Mouse (Mus musculus): ENCODE measurements around the gene Mtnr1a. TPM values are rescaled to one million over a fixed set of nuclear protein-coding genes. Genes with fewer than 3 reads are reported as not detected.

Gene Mtnr1a
- 0.19 and 0.27 TPM in 2 replicates for polyA plus RNA-seq (2016; fragmentation: Nextera tagmentation; extraction: Ambion mirVana)

DNA sequence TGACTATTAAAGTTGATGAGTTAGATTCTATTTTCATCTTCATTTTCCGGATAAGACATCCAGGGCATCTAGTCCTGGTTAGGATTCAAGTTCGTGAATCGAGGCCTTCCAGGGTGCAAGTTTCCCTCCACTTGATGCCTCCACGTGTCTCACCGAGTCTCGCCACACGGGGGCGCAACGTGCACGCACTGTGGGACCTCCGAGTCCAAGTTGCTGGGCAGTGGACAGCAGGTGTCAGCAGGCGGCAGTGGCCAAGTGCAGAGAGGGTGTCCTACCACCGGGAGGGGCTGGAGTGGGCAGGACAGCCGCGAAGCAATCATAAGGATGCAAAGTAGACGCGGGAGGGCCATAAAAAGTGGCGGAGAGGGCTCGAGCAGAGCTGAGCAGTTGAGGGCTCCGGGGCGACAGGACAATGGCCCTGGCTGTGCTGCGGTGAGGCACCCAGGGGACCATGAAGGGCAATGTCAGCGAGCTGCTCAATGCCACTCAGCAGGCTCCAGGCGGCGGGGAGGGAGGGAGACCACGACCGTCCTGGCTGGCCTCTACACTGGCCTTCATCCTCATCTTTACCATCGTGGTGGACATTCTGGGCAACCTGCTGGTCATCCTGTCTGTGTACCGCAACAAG lies at the start of gene Mtnr1a:
Gene Mtnr1a (plus strand): TSS at position 379 of the 628 bp plus-strand sequence.
- Histone ChIP-seq H3K27me3 (peaks cover 5% of the 10 kb centered on the region; the same call in 1 of the 2 replicates), H3K4me1 (no peaks in the 10 kb centered on the region), H3K9me3 (no peaks in the 10 kb centered on the region), H3K4me3 (peak within 1 kb of the TSS; percentile 9; the same call in 1 of the 2 replicates), H3K4me2 (replicated peaks) (peak within 1 kb of the TSS; percentile 51), H3K27ac (no peak within 1 kb of the TSS), H3K36me3 (no peaks in the 10 kb centered on the region), H3K9ac (no peak within 1 kb of the TSS)
- peak; percentile 83 for ATAC-seq (ENCODE audit: insufficient number of reproducible peaks, insufficient read depth, low FRiP score, low TSS enrichment)
- 7% methylated on average over 29 of the region's 29 CpGs for WGBS

DNA sequence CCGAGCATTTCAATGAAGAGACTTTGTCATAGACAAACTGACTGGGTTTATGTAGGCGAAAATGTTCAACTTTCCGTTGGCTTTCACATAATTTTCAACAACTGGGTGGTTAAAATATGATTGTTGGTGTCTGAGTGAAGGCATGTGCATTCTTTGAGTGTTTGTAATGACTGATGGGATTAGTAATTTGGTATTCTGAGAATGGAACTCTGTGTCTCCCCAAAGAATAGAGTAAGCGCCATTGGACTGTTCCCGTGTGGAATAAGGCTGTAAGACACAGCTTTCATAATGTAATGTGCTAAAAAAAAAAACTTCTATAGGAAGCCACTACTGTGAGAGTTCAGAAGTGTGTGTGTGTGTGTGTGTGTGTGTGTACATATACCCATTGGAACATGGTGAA lies 49.7 kb upstream of the Mtnr1a start:
- no peak overlapping the region for H3K27ac ChIP-seq
- no peaks in the 10 kb centered on the region for H3K4me1 ChIP-seq
- H3K4me3 ChIP-seq = no peak overlapping the region
- no peaks in the 10 kb centered on the region for H3K27me3 ChIP-seq
- no peak overlapping the region for H3K9ac ChIP-seq
- no peak overlapping the region for H3K4me2 ChIP-seq (replicated peaks)
- no peak for ATAC-seq (ENCODE audit: insufficient number of reproducible peaks, insufficient read depth, low FRiP score, low TSS enrichment)
- 74% methylated on average over 5 of the region's 5 CpGs for WGBS
- peaks cover 62% of the 10 kb centered on the region for H3K36me3 ChIP-seq
- no peaks in the 10 kb centered on the region for H3K9me3 ChIP-seq

DNA sequence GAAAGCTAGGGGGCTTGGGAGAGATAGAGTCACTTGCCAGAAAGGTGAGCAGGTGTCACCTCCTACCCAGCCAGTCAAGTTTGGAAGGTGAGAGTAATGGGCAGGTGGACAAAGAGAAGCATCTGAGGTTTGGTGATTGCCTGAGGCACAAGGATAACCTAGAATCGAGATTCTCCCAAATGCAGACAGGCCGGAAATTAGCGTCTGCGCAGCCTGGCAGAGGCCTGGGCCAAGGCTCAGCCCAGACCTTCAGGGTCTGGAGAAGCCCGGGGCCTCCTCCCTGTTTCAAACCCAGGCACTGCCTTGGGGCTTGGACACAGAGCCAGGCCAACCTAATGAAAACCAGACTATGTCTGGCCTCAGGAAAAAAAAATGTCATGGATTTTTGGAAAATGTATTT lies 47.8 kb upstream of the Mtnr1a start:
- Histone ChIP-seq H3K27ac (no peak overlapping the region), H3K4me3 (no peak overlapping the region), H3K9me3 (no peaks in the 10 kb centered on the region), H3K9ac (no peak overlapping the region), H3K36me3 (peaks cover 65% of the 10 kb centered on the region), H3K4me1 (no peaks in the 10 kb centered on the region), H3K27me3 (no peaks in the 10 kb centered on the region), H3K4me2 (replicated peaks) (no peak overlapping the region)
- ATAC-seq (ENCODE audit: insufficient number of reproducible peaks, insufficient read depth, low FRiP score, low TSS enrichment) = no peak
- WGBS = 61% methylated on average over 5 of the region's 5 CpGs

DNA sequence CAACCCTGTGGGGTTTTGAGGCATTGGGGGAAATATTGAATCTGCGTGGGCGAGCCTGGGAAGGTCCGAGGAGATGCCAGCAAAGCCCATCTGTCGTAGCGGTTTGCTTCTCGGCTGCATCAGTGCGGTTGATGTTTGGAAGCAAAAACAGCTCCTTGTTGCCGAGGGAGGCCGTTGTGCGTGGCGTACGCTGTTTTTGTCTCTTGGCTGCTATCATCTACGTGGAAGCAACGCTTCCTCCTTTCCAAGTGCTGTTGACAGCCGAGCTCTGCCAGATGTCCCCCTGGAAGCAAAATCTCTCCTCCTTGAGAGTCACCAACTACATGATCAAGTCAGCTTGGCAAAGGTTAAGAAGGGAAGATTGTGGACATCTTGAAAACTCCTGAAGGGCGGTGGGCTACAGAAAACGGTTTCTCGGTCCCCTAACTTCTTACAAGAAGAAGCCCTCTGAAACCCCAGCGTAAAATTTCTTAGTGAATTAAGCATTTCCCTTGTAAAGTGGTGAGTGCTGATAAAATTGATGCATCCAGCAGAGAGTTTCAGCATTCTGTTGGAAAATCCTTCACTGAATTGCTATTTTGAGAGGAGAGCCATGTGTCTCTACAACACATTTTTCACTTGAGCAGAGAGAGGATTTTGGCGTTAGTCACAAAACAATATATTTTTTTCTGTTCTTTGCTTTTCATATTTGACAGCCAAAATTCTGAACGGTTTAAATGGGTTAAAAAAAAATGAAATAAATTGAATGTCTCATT lies 46.8 kb upstream of the Mtnr1a start:
- 93% methylated on average over 21 of the region's 21 CpGs for WGBS
- no peak for ATAC-seq (ENCODE audit: insufficient number of reproducible peaks, insufficient read depth, low FRiP score, low TSS enrichment)
- H3K27me3 ChIP-seq = no peaks in the 10 kb centered on the region
- no peak overlapping the region for H3K4me2 ChIP-seq (replicated peaks)
- no peak overlapping the region for H3K9ac ChIP-seq
- H3K36me3 ChIP-seq = peaks cover 72% of the 10 kb centered on the region
- no peaks in the 10 kb centered on the region for H3K9me3 ChIP-seq
- no peaks in the 10 kb centered on the region for H3K4me1 ChIP-seq
- H3K4me3 ChIP-seq = no peak overlapping the region
- H3K27ac ChIP-seq = no peak overlapping the region

DNA sequence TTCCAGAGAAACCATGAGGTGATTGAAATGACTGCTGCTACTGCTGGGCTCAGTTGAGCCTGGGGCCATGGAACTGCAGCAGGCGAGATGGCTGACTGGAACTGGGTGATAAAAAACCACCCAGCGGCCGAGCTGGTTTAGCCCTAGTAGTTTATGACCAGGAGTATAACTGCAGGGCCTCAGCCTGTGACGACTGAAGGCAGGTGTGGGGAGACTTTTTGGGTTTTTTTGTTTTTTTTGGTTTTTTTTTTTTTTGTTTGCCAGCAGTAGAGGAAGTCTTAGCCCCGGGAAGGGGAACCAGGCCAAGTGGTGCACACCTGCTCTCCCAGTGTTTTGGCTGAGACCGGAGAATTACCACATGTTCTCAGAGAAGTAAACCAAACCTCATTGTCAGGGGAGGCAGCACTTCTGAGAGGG lies 40.8 kb upstream of the Mtnr1a start:
- Histone ChIP-seq H3K27ac (no peak overlapping the region), H3K4me2 (replicated peaks) (no peak overlapping the region), H3K4me1 (no peaks in the 10 kb centered on the region), H3K27me3 (no peaks in the 10 kb centered on the region), H3K9ac (no peak overlapping the region), H3K4me3 (no peak overlapping the region), H3K36me3 (peaks cover 83% of the 10 kb centered on the region), H3K9me3 (no peaks in the 10 kb centered on the region)
- no peak for ATAC-seq (ENCODE audit: insufficient number of reproducible peaks, insufficient read depth, low FRiP score, low TSS enrichment)
- WGBS = 75% methylated on average over 6 of the region's 6 CpGs

DNA sequence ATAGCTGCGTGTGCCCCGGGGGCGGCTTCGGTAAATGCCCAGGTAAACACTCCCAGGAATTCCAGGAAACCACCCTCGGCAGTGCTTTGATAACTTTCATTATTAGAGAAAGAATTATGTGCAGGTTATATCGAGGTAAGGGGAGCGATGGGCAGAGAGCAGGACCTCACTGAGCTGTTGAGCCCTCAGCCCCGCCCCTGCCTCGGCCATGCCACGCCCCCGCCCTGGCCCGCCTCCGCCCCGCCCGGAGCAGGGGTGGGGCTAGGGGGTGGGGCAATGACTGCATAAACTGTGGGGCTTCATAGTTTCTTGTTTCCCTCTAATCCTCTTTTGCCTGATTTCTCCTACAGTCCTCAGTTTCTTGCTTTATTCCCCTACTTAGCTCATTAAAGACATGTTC lies 30.6 kb upstream of the Mtnr1a start:
- H3K27me3 ChIP-seq = no peaks in the 10 kb centered on the region
- ATAC-seq (ENCODE audit: insufficient number of reproducible peaks, insufficient read depth, low FRiP score, low TSS enrichment) = no peak
- peaks cover 91% of the 10 kb centered on the region for H3K36me3 ChIP-seq
- no peak overlapping the region for H3K9ac ChIP-seq
- WGBS = 73% methylated on average over 15 of the region's 15 CpGs
- H3K4me2 ChIP-seq (replicated peaks) = no peak overlapping the region
- H3K4me1 ChIP-seq = no peaks in the 10 kb centered on the region
- H3K9me3 ChIP-seq = no peaks in the 10 kb centered on the region
- no peak overlapping the region for H3K4me3 ChIP-seq
- H3K27ac ChIP-seq = no peak overlapping the region

DNA sequence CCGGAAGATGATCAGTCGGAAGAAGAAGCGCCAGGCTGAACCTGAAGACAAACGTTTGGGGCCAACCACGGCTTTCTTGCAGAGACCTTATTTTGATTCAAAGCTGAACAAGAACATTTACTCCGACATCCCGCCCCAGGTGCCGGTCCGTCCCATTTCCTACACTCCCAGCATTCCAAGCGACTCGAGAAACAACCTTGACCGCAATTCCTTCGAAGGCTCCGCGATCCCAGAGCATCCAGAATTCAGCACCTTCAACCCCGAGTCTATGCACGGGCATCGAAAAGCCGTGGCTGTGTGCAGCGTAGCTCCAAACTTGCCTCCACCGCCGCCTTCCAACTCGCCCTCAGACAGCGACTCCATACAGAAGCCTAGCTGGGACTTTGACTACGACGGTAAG lies 24.8 kb upstream of the Mtnr1a start:
- no peak overlapping the region for H3K9ac ChIP-seq
- peaks cover 78% of the 10 kb centered on the region for H3K36me3 ChIP-seq
- no peak overlapping the region for H3K4me3 ChIP-seq
- no peaks in the 10 kb centered on the region for H3K4me1 ChIP-seq
- H3K27ac ChIP-seq = no peak overlapping the region
- H3K4me2 ChIP-seq (replicated peaks) = no peak overlapping the region
- WGBS = 96% methylated on average over 26 of the region's 26 CpGs
- ATAC-seq (ENCODE audit: insufficient number of reproducible peaks, insufficient read depth, low FRiP score, low TSS enrichment) = no peak
- H3K27me3 ChIP-seq = no peaks in the 10 kb centered on the region
- no peaks in the 10 kb centered on the region for H3K9me3 ChIP-seq

DNA sequence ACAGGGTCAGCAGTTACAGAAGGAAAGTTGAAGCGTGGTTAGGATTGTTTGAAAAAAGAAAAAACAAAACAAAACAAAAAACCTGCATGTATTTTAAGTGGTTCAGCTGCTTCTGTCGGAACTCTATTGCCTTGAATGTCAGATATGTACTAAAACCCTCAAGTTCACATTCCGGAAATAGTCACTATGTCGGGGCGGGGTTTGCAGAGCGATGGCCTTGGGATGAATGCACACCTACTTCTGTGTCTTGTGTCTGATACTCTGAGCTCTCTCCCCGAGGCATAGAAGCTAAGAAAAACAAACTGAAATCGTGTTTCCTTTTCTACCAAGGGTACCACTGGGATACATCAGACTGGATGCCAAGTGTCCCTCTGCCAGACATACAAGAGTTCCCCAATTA lies 18.5 kb upstream of the Mtnr1a start:
- Histone ChIP-seq H3K9ac (no peak overlapping the region), H3K36me3 (peaks cover 63% of the 10 kb centered on the region), H3K4me2 (replicated peaks) (no peak overlapping the region), H3K4me3 (no peak overlapping the region), H3K9me3 (no peaks in the 10 kb centered on the region), H3K4me1 (no peaks in the 10 kb centered on the region), H3K27ac (no peak overlapping the region), H3K27me3 (no peaks in the 10 kb centered on the region)
- ATAC-seq (ENCODE audit: insufficient number of reproducible peaks, insufficient read depth, low FRiP score, low TSS enrichment) = no peak
- WGBS = 87% methylated on average over 8 of the region's 8 CpGs

DNA sequence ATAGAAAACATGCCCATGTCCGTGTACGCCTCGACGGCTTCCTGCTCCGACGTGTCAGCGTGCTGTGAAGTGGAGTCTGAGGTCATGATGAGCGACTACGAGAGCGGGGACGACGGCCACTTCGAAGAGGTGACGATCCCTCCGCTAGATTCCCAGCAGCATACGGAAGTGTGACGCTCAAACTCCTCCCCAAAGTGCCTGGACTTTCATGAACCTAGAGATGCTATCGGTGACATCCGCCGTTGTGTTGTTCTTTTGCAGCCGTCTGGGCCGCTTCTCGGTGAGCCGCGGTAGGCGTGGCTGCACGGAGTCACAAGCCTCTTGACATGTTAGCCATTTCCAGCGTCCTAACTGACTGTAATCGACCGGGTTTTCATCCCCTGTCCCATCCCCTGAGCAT lies 17.7 kb upstream of the Mtnr1a start:
- H3K9ac ChIP-seq = no peak overlapping the region
- no peaks in the 10 kb centered on the region for H3K4me1 ChIP-seq
- H3K4me3 ChIP-seq = no peak overlapping the region
- no peak overlapping the region for H3K4me2 ChIP-seq (replicated peaks)
- ATAC-seq (ENCODE audit: insufficient number of reproducible peaks, insufficient read depth, low FRiP score, low TSS enrichment) = no peak
- H3K27me3 ChIP-seq = no peaks in the 10 kb centered on the region
- H3K36me3 ChIP-seq = peaks cover 59% of the 10 kb centered on the region
- 0 out of 2 replicates have a peak, but pooled peaks cover 3% of the 10 kb centered on the region for H3K9me3 ChIP-seq
- 95% methylated on average over 30 of the region's 30 CpGs for WGBS
- H3K27ac ChIP-seq = no peak overlapping the region

DNA sequence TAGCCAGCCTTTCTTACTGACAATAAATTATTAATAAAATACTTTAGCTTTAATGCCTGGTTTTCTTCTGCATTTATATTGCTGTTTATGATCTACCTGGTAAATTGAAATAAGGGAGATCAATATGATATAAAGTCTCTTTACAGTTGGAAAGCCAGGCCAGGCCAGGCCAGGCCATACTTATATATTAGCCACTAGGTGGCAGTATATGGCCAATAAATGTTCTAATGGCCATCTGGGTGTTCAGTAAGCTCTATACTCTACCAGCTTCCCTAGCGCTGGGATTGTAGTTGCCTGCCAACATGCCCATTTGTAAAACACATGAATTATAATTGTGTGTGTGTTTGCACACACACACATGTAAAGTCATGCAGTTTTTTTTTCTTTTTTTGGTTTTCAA lies 16.7 kb upstream of the Mtnr1a start:
- Histone ChIP-seq H3K4me3 (no peak overlapping the region), H3K4me2 (replicated peaks) (no peak overlapping the region), H3K4me1 (no peaks in the 10 kb centered on the region), H3K9me3 (0 out of 2 replicates have a peak, but pooled peaks cover 3% of the 10 kb centered on the region), H3K27ac (no peak overlapping the region), H3K36me3 (peaks cover 51% of the 10 kb centered on the region), H3K9ac (no peak overlapping the region), H3K27me3 (no peaks in the 10 kb centered on the region)
- ATAC-seq (ENCODE audit: insufficient number of reproducible peaks, insufficient read depth, low FRiP score, low TSS enrichment) = no peak
- WGBS = 85% methylated on average over 1 of the region's 1 CpGs

DNA sequence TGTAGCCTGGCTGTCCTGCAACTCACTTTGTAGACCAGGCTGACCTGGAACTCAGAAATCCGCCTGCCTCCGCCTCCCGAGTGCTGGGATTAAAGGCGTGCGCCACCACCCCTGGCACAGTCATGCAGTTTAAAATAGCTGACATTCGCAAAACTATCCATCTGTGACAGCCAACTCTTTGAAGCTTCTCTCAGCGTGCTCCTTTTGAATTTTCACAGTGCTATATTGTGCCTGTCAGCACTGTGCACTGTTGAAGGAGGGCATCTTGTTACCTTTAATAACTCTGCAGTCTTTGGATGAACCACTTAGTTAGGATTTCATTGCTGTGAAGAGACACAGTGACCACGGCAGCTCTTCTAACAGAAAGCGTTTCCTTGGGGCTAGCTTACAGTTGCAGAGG lies 16.3 kb upstream of the Mtnr1a start:
- 85% methylated on average over 9 of the region's 9 CpGs for WGBS
- Histone ChIP-seq H3K9me3 (0 out of 2 replicates have a peak, but pooled peaks cover 3% of the 10 kb centered on the region), H3K4me2 (replicated peaks) (no peak overlapping the region), H3K27me3 (no peaks in the 10 kb centered on the region), H3K9ac (no peak overlapping the region), H3K4me1 (no peaks in the 10 kb centered on the region), H3K4me3 (no peak overlapping the region), H3K27ac (no peak overlapping the region), H3K36me3 (peaks cover 49% of the 10 kb centered on the region)
- ATAC-seq (ENCODE audit: insufficient number of reproducible peaks, insufficient read depth, low FRiP score, low TSS enrichment) = no peak

DNA sequence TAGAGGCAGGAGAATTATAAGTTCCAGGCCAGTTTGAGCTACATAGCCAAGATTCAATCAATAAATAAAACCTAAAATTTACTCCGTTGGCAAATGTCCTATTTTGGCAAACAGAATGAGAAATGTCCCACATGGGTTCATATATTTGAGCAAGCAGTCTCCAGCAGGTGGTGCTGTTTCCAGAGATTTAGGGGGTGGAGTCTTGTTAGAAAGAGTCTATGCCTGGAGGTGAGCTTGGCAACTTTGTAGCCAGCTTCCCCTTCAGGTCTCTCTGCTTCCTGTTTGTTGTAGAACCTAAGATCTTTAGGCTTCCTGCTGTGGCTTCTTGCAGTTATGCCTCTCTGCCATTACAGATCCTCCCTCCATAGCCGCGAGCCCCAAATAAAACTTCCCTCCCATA lies 13.4 kb upstream of the Mtnr1a start:
- H3K27me3 ChIP-seq = no peaks in the 10 kb centered on the region
- peaks cover 42% of the 10 kb centered on the region for H3K36me3 ChIP-seq
- no peak overlapping the region for H3K4me3 ChIP-seq
- no peak for ATAC-seq (ENCODE audit: insufficient number of reproducible peaks, insufficient read depth, low FRiP score, low TSS enrichment)
- no peaks in the 10 kb centered on the region for H3K4me1 ChIP-seq
- 0 out of 2 replicates have a peak, but pooled peaks cover 3% of the 10 kb centered on the region for H3K9me3 ChIP-seq
- WGBS = 97% methylated on average over 3 of the region's 3 CpGs
- no peak overlapping the region for H3K27ac ChIP-seq
- H3K9ac ChIP-seq = no peak overlapping the region
- no peak overlapping the region for H3K4me2 ChIP-seq (replicated peaks)

Measured in embryonic facial prominence, embryonic 12.5 days (tissue).